Mouse (Mus musculus) lung, postnatal 0 days (tissue): ENCODE results near the gene Rad18.

Experiments
- CTCF ChIP-seq: IDR thresholded peaks from 2 replicates; pipeline ENCODE4 v1.5.1; 2016; ENCODE audit warnings: antibody characterized with exemption, mild to moderate bottlenecking
- EP300 ChIP-seq: IDR thresholded peaks from 2 replicates; pipeline ENCODE4 v1.6.1; 2016; ENCODE audit warnings: antibody characterized with exemption, mild to moderate bottlenecking, control low read depth

- TF ChIP-seq CTCF (no peak), EP300 (no peak)
These were observed 74.2 kb downstream of the Rad18 start for GRCm38 (mm10) chr6:112622321-112622720.
